Mouse (Mus musculus): ENCODE data around the gene 3110082J24Rik. TPM values are rescaled to one million over a fixed set of nuclear protein-coding genes. Genes with fewer than 3 reads are reported as not detected.

Gene 3110082J24Rik
- not detected in 2 replicates for polyA plus RNA-seq (2016; fragmentation: Nextera tagmentation; extraction: Ambion mirVana)

DNA sequence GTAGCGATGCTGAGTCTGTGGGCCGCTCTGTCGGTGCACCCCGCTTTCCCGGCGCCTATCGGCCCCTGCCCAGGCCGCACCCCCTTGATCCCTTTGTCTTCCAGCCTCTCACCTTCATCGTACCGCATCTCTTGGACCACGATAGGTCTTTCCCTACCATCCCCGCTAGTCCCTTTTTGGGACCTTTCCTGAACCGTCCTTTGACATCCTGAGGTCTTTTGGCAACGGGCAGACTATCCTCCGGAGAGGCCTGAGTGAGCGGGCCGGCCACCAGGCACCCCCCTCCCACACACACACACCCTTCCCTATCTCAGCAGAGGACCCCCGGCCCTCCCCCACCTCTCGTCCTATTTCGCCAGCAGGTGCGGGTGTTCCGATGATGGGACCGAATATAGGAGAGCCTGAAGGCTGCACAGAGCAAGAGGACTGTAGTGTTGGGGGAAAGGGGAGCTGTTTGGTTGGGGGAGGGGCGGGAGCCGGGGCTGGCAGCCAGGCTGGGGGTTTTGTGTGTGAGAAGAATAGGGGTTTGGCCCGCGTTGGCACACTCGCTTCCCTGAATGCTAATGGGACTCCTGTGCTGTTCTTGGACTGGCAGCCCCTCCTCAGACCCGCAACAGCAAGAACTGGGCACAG is at the start of gene 3110082J24Rik:
TSS of gene 3110082J24Rik (minus strand) at position 419 of the 633 bp plus-strand sequence.
- peak within 1 kb of the TSS; percentile 67 for H3K4me2 ChIP-seq
- H3K4me3 ChIP-seq, result peak within 1 kb of the TSS; percentile 44
- H3K27me3 ChIP-seq (replicated peaks), result peaks cover 84% of the 10 kb centered on the region
- H3K9ac ChIP-seq, result 0 out of 2 replicates have a peak within 1 kb of the TSS, but pooled peaks have one; percentile 12
- H3K36me3 ChIP-seq, result no peaks in the 10 kb centered on the region
- ATAC-seq, result no peak
- 0 out of 2 replicates have a peak, but pooled peaks cover 7% of the 10 kb centered on the region for H3K9me3 ChIP-seq (replicated peaks)
- peaks cover 18% of the 10 kb centered on the region for H3K4me1 ChIP-seq
- 4% methylated on average over 29 of the region's 29 CpGs for WGBS (ENCODE audit: insufficient replicate concordance)
- H3K27ac ChIP-seq, result no peak within 1 kb of the TSS

DNA sequence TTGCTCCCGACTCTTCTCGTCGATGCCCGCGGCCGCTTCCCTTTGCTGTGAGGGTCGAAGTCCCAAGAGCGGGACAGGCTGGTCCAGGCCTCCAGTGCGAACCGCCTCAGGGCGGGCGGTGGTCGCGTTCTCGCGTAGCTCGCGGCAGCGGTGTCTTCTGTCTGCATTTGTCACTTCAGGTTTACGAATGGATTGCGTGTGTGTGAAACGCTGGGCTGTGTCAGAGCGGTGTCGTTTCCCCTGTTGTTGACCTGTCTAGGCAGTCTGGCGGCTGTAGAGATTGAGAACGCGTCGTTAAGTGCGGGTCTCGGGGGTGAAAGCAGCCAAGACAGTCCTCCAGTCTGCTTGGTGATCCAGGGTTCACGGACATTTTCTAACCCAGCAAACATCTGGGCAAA is 49.5 kb upstream of the 3110082J24Rik start:
- H3K9ac ChIP-seq, result peak overlapping the region; percentile 96
- H3K4me2 ChIP-seq, result peak overlapping the region; percentile 79
- peak overlapping the region; percentile 98 for H3K4me3 ChIP-seq
- H3K36me3 ChIP-seq, result 0 out of 2 replicates have a peak, but pooled peaks cover 7% of the 10 kb centered on the region
- H3K27ac ChIP-seq, result peak overlapping the region; percentile 93
- no peaks in the 10 kb centered on the region for H3K27me3 ChIP-seq (replicated peaks)
- H3K9me3 ChIP-seq (replicated peaks), result no peaks in the 10 kb centered on the region
- peak; percentile 30 for ATAC-seq
- H3K4me1 ChIP-seq, result peaks cover 42% of the 10 kb centered on the region
- under 1% methylated on average over 31 of the region's 31 CpGs for WGBS (ENCODE audit: insufficient replicate concordance)

DNA sequence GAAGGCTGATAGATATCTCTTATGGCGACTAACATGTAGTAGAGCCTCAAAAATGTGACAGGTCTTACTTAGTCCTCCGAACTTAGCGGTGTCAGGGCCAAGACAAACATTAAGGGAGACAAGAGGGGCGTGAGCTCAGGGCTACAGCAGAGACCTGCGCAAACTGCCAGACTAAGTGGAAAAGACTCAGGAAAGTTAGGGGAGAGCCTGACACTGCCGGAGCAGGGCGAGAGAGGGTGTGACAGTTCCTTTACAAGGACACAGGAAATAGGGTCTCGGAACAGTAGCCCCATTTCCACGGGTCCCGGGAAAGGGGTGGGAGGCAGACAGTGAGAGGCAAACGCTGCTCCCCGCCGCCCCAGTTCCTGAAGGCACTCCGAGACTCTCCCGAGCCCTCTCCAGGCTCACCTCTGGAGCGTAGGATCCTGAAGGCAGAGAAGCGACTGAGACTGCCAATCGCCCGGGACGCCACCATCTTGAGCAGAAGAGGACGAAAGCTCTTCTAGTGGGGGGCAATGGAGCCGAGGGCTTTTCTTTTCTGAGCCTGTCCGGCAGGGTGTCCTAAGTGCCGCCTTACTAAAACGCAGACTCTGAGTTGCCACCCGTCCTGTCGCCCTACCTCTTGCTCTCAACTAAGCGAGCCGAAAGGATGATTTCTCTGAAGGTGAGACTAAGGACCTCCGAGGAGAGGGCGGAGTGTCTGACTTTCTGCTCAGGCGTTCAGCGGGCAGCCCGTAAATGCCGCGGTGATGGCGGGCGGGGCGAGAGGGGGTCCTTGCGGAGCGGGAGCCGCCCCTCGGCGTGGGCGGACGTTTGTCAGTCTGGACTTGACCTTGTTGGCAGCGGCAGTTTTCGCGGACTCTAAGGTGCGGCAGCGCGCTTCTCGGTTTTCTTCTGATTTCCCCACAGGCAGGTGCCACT is 48.8 kb upstream of the 3110082J24Rik start, which contains the start of the genes Hadha and Hadhb:
TSS of gene Hadha (minus strand) at position 689 of the 921 bp plus-strand sequence.
TSS of gene Hadhb (plus strand) at position 775 of the 921 bp plus-strand sequence.
- H3K4me3 ChIP-seq, result peak within 1 kb of the TSS; percentile 98
- peaks cover 42% of the 10 kb centered on the region for H3K4me1 ChIP-seq
- peak; percentile 89 for ATAC-seq
- H3K36me3 ChIP-seq, result peaks cover 5% of the 10 kb centered on the region; the same call in 1 of the 2 replicates
- under 1% methylated on average over 53 of the region's 53 CpGs for WGBS (ENCODE audit: insufficient replicate concordance)
- peak within 1 kb of the TSS; percentile 93 for H3K27ac ChIP-seq
- no peaks in the 10 kb centered on the region for H3K27me3 ChIP-seq (replicated peaks)
- no peaks in the 10 kb centered on the region for H3K9me3 ChIP-seq (replicated peaks)
- H3K4me2 ChIP-seq, result peak within 1 kb of the TSS; percentile 79
- H3K9ac ChIP-seq, result peak within 1 kb of the TSS; percentile 96

DNA sequence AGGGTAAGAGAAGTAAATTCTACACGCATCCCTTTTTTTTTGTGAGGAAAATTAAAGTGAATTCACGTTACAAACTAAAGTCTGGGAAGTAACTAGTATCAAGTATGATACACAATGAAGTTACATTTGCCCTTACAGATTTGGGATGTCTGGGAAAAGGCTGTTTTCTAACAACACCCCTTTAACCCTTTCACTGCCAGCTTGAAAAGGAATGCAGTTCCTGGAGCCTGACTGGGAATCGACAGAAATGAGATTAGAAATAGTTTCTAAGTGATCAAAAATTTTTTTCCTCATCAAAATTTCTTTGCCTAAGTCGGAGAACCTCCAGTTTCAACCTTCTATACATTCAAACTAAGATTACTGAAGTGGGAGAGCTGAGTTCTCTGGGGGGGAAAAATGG is 48.1 kb upstream of the 3110082J24Rik start:
- ATAC-seq, result no peak
- peaks cover 9% of the 10 kb centered on the region; the same call in 1 of the 2 replicates for H3K36me3 ChIP-seq
- 19% methylated on average over 4 of the region's 4 CpGs for WGBS (ENCODE audit: insufficient replicate concordance)
- H3K9ac ChIP-seq, result peak overlapping the region; percentile 96
- peak overlapping the region; percentile 98 for H3K4me3 ChIP-seq
- no peaks in the 10 kb centered on the region for H3K9me3 ChIP-seq (replicated peaks)
- H3K4me1 ChIP-seq, result peaks cover 39% of the 10 kb centered on the region
- H3K27ac ChIP-seq, result peak overlapping the region; percentile 93
- H3K27me3 ChIP-seq (replicated peaks), result no peaks in the 10 kb centered on the region
- peak overlapping the region; percentile 79 for H3K4me2 ChIP-seq

DNA sequence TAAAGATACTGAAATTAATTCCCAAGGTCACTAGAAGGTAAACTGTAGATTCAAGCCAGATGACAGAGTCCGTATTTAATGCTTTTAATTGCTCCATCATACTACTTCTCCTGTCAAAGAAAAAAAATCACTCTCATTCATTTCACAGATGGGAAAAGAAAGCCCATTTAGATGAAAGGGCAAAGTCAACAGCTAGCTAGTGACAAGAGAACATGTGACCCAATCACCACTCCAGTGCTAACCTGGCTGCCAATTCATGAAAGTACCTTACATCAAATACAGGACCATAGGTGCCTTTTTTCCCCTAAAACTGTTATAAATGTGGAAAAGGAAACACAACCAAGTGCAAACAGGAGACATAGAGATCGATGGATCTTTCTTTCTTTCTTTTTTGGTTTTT is 47.3 kb upstream of the 3110082J24Rik start:
- Histone ChIP-seq H3K4me1 (peaks cover 38% of the 10 kb centered on the region), H3K4me2 (peak overlapping the region; percentile 48), H3K36me3 (peaks cover 14% of the 10 kb centered on the region; the same call in 1 of the 2 replicates), H3K9ac (peak overlapping the region; percentile 27; the same call in 1 of the 2 replicates), H3K9me3 (replicated peaks) (no peaks in the 10 kb centered on the region), H3K4me3 (no peak overlapping the region), H3K27me3 (replicated peaks) (no peaks in the 10 kb centered on the region), H3K27ac (no peak overlapping the region)
- whole genome bisulfite sequencing (ENCODE audit: insufficient replicate concordance), result 89% methylated on average over 2 of the region's 2 CpGs
- ATAC-seq, result no peak

DNA sequence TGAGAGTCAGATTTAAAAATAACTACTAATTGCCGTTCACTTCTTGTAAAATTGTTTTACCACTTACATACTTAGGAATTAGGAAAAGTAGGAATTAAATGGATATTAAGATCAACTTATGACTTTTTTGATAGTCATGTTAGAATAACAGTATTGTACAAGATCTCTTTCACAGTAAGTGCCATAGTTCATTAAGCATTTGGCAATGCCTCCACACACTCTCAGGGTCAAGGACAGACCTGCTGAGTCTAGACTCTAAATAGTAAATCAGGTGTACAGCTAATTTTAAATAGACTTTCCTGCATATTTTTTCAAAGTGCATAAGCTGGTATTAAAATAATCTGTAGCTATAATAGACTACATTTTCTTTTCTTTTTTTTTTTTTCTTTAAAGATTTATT is 46.5 kb upstream of the 3110082J24Rik start:
- peaks cover 15% of the 10 kb centered on the region for H3K36me3 ChIP-seq
- H3K9me3 ChIP-seq (replicated peaks), result no peaks in the 10 kb centered on the region
- 87% methylated on average over 1 of the region's 1 CpGs for WGBS (ENCODE audit: insufficient replicate concordance)
- H3K4me2 ChIP-seq, result no peak overlapping the region
- peaks cover 30% of the 10 kb centered on the region for H3K4me1 ChIP-seq
- ATAC-seq, result no peak
- no peak overlapping the region for H3K9ac ChIP-seq
- no peak overlapping the region for H3K4me3 ChIP-seq
- no peaks in the 10 kb centered on the region for H3K27me3 ChIP-seq (replicated peaks)
- H3K27ac ChIP-seq, result no peak overlapping the region

DNA sequence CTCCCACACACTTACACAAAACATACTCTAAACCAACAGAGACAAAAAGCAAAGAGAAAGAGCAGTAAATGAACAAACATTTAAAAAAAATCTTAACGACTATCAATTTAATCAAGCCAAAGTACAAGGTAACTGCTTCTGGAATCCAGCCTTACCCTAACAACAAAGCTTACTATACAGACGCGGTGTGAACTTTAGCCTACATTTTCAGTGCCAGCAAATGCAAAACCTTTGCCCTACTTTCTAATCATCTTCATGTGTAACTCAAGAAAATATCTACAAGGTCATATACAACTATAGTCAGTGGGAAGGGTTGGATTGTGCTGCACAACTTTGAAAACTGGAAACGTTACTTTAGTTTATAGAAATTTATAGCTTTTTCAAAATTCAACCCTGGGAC is 46.1 kb upstream of the 3110082J24Rik start:
- H3K4me2 ChIP-seq, result no peak overlapping the region; the same call in 1 of the 2 replicates
- ATAC-seq, result no peak
- H3K9me3 ChIP-seq (replicated peaks), result no peaks in the 10 kb centered on the region
- no peak overlapping the region for H3K4me3 ChIP-seq
- H3K9ac ChIP-seq, result no peak overlapping the region
- peaks cover 28% of the 10 kb centered on the region for H3K4me1 ChIP-seq
- H3K36me3 ChIP-seq, result peaks cover 19% of the 10 kb centered on the region
- no peak overlapping the region for H3K27ac ChIP-seq
- H3K27me3 ChIP-seq (replicated peaks), result no peaks in the 10 kb centered on the region
- WGBS (ENCODE audit: insufficient replicate concordance), result 78% methylated on average over 4 of the region's 4 CpGs

DNA sequence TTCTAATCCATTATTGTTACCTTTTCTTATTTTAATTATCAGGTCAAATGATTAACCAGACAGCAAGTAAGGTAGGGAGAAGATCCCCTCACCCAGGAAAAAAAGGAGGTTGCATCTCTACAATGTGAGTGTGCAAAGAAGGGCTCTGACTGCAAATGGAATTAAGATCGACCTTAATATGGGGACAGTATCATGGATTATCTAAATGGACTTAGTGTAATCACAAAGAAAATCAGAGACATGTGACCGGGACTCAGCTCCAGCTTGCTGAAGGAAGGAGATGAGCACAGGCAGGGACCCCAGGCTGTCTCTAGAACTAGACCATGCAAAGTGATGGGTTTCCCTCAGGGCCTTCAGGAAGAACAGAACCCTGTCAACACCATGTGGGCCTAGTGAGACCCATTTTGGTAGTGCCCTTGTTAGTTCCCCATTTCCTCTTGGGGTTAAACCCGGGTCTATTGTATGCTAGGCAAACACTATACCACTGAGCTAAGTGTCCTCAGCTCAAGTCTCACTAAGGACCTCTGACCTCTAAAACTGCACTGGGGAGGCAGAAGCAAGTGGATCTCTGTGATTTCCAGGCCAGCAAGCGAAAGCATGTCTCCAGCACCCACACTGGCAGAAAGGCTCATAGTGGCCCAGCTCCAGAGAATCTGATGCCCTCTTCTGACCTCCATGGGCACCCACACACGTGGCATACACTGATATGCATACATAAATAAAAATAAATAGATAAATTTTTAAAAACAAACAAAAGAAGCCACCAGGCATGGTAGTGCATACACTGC is 42.4 kb upstream of the 3110082J24Rik start:
- Histone ChIP-seq H3K27me3 (replicated peaks) (no peaks in the 10 kb centered on the region), H3K36me3 (peaks cover 55% of the 10 kb centered on the region), H3K4me1 (peaks cover 9% of the 10 kb centered on the region), H3K4me2 (no peak overlapping the region), H3K9ac (no peak overlapping the region), H3K27ac (no peak overlapping the region), H3K9me3 (replicated peaks) (no peaks in the 10 kb centered on the region), H3K4me3 (no peak overlapping the region)
- WGBS (ENCODE audit: insufficient replicate concordance), result 70% methylated on average over 5 of the region's 5 CpGs
- no peak for ATAC-seq

DNA sequence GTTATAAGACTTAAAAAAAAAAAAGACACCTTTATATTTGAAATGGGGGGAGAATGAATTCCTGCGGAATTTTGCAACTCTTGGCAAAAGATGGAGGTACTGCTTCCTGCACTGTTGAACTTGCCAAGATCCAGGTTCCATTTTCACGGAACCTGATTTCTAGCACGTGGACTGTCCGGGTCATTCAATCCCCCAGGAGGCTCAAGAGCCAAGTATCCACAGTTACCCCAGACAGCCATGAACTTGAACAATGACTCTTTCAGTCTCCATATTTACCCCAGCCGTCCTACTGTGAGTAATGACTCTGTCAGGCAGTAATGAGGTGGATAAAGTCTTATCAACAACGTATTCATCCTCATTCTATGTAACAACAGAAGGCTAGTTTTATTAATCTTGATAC is 40.6 kb upstream of the 3110082J24Rik start:
- Histone ChIP-seq H3K27me3 (replicated peaks) (no peaks in the 10 kb centered on the region), H3K4me3 (no peak overlapping the region), H3K4me2 (no peak overlapping the region), H3K4me1 (peaks cover 4% of the 10 kb centered on the region), H3K9ac (no peak overlapping the region), H3K36me3 (peaks cover 73% of the 10 kb centered on the region), H3K27ac (no peak overlapping the region), H3K9me3 (replicated peaks) (no peaks in the 10 kb centered on the region)
- no peak for ATAC-seq
- 87% methylated on average over 6 of the region's 6 CpGs for WGBS (ENCODE audit: insufficient replicate concordance)

DNA sequence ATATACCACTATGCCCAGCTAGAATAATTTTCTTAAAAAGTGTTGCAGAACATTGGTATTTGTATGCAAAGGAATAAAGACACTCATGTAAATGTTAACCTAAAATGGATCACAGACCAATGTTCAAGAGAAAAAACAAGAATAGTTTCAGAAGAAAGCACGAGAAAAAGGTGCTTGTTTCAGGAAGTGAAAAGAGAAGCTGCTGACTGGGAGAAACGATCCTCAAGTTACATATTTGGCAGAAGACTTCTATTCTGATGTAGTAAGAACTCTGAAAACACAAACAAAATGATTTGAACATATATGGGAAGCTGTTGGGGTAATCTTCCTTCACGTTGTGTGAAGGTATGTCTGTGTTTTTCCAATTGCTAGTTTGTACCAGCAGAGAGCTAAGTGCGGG is 32.3 kb upstream of the 3110082J24Rik start:
- no peak overlapping the region for H3K4me2 ChIP-seq
- H3K36me3 ChIP-seq, result peaks cover 91% of the 10 kb centered on the region
- no peaks in the 10 kb centered on the region for H3K27me3 ChIP-seq (replicated peaks)
- H3K4me1 ChIP-seq, result no peaks in the 10 kb centered on the region
- H3K4me3 ChIP-seq, result no peak overlapping the region
- 81% methylated on average over 4 of the region's 4 CpGs for WGBS (ENCODE audit: insufficient replicate concordance)
- H3K9me3 ChIP-seq (replicated peaks), result no peaks in the 10 kb centered on the region
- no peak overlapping the region for H3K27ac ChIP-seq
- no peak overlapping the region for H3K9ac ChIP-seq
- ATAC-seq, result no peak

DNA sequence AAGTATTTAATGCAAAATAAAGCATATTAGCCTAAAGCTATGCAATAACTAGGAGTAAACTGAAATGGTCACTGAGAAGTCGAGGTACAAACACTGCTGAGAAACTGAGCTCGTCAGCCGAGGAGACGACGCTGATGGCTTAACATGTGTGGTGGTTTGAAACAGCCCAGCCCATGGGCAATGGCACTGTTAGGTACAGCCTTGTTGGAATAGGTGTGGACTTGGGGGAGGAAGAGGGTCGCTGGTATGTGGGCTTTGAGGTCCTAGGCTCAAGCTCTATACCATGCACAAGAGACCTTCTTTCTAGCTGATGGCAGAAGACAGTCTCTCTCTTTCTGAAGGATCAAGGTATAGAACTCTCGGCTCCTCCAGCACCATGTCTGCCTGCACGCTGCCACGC is 31.4 kb upstream of the 3110082J24Rik start:
- no peaks in the 10 kb centered on the region for H3K4me1 ChIP-seq
- 86% methylated on average over 9 of the region's 9 CpGs for WGBS (ENCODE audit: insufficient replicate concordance)
- no peak for ATAC-seq
- no peak overlapping the region for H3K9ac ChIP-seq
- no peak overlapping the region for H3K4me2 ChIP-seq
- no peak overlapping the region for H3K27ac ChIP-seq
- no peak overlapping the region for H3K4me3 ChIP-seq
- no peaks in the 10 kb centered on the region for H3K27me3 ChIP-seq (replicated peaks)
- H3K36me3 ChIP-seq, result peaks cover 91% of the 10 kb centered on the region
- H3K9me3 ChIP-seq (replicated peaks), result no peaks in the 10 kb centered on the region

All from liver, embryonic 12.5 days (tissue).